Mouse (Mus musculus): ENCODE measurements around the gene Tpcn1. TPM values are rescaled to one million over a fixed set of nuclear protein-coding genes. Genes with fewer than 3 reads are reported as not detected.
A peak's percentile ranks its signal among the peaks of the same experiment; 100 is the strongest.

Gene Tpcn1
- polyA plus RNA-seq, 1 experiment from 2014 or later: 29.7 TPM

- no peaks in the 10 kb centered on the region; the same call in 1 of the 2 replicates for H3K36me3 ChIP-seq (ENCODE audit: control insufficient read depth, insufficient read depth, low read length)
- H3K4me1 ChIP-seq (replicated peaks; ENCODE audit: control insufficient read depth, insufficient read depth, low read length): peaks cover 9% of the 10 kb centered on the region; the same call in 1 of the 2 replicates
- H3K9ac ChIP-seq (ENCODE audit: low read depth, low read length): no peak overlapping the region
- no peak overlapping the region for H3K4me2 ChIP-seq
- ATAC-seq (replicated peaks; ENCODE audit: low FRiP score) (peak; percentile 49; the same call in 1 of the 2 replicates), DNase-seq (ENCODE audit: low spot score) (no peak)
- 46% methylated on average over 5 of the region's 5 CpGs for WGBS
- H3K27ac ChIP-seq (ENCODE audit: low read depth, low read length): no peak overlapping the region
- H3K4me3 ChIP-seq (ENCODE audit: low read depth, low read length): no peak overlapping the region
- H3K9me3 ChIP-seq (ENCODE audit: control insufficient read depth, low read length): no peaks in the 10 kb centered on the region
- H3K27me3 ChIP-seq (replicated peaks; ENCODE audit: control insufficient read depth, insufficient read depth, low read length): no peaks in the 10 kb centered on the region
These were observed 62.7 kb downstream of the Tpcn1 start for GRCm38 (mm10) chr5:120525737-120526136.

DNA sequence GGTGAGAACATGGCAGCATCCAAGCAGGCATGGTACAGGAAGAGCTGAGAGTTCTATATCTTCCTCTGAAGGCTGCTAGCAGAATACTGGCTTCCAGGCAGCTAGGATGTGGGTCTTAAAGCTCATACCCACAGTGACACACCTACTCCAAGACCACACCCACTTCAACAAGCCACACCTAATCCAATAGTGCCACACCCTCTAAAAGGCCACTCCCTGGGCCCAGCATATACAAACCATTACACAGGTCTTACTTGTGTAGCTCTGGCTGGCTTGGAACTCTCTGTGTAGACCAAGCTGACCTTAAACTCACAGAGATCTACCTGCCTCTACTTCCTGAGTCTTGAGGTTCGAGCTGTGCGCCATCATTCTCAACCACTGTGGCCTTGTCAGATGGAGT is 63.7 kb downstream of the Tpcn1 start:
- DNase-seq (ENCODE audit: low spot score): no peak
- no peak overlapping the region for H3K27ac ChIP-seq (ENCODE audit: low read depth, low read length)
- H3K9me3 ChIP-seq (ENCODE audit: control insufficient read depth, low read length): no peaks in the 10 kb centered on the region
- peaks cover 9% of the 10 kb centered on the region; the same call in 1 of the 2 replicates for H3K4me1 ChIP-seq (replicated peaks; ENCODE audit: control insufficient read depth, insufficient read depth, low read length)
- no peak overlapping the region for H3K4me3 ChIP-seq (ENCODE audit: low read depth, low read length)
- H3K27me3 ChIP-seq (replicated peaks; ENCODE audit: control insufficient read depth, insufficient read depth, low read length): no peaks in the 10 kb centered on the region
- H3K4me2 ChIP-seq: no peak overlapping the region
- no peak overlapping the region for H3K9ac ChIP-seq (ENCODE audit: low read depth, low read length)
- 86% methylated on average over 2 of the region's 2 CpGs for WGBS
- H3K36me3 ChIP-seq (ENCODE audit: control insufficient read depth, insufficient read depth, low read length): no peaks in the 10 kb centered on the region; the same call in 1 of the 2 replicates
- peak; percentile 45; the same call in 1 of the 2 replicates for ATAC-seq (replicated peaks; ENCODE audit: low FRiP score)

- DNase-seq (ENCODE audit: low spot score): no peak
- Histone ChIP-seq H3K9ac (ENCODE audit: low read depth, low read length) (no peak overlapping the region), H3K4me1 (replicated peaks; ENCODE audit: control insufficient read depth, insufficient read depth, low read length) (peaks cover 9% of the 10 kb centered on the region; the same call in 1 of the 2 replicates), H3K9me3 (ENCODE audit: control insufficient read depth, low read length) (no peaks in the 10 kb centered on the region), H3K27ac (ENCODE audit: low read depth, low read length) (no peak overlapping the region), H3K27me3 (replicated peaks; ENCODE audit: control insufficient read depth, insufficient read depth, low read length) (no peaks in the 10 kb centered on the region), H3K4me3 (ENCODE audit: low read depth, low read length) (no peak overlapping the region), H3K36me3 (ENCODE audit: control insufficient read depth, insufficient read depth, low read length) (no peaks in the 10 kb centered on the region; the same call in 1 of the 2 replicates), H3K4me2 (no peak overlapping the region)
- 76% methylated on average over 3 of the region's 3 CpGs for whole genome bisulfite sequencing
- ATAC-seq (replicated peaks; ENCODE audit: low FRiP score): no peak
These were observed 65.8 kb downstream of the Tpcn1 start for GRCm38 (mm10) chr5:120522649-120523048.

- DNase-seq (ENCODE audit: low spot score) (no peak), ATAC-seq (replicated peaks; ENCODE audit: low FRiP score) (no peak)
- no peak overlapping the region for H3K4me2 ChIP-seq
- no peaks in the 10 kb centered on the region for H3K27me3 ChIP-seq (replicated peaks; ENCODE audit: control insufficient read depth, insufficient read depth, low read length)
- H3K27ac ChIP-seq (ENCODE audit: low read depth, low read length): no peak overlapping the region
- H3K4me1 ChIP-seq (replicated peaks; ENCODE audit: control insufficient read depth, insufficient read depth, low read length): peaks cover 11% of the 10 kb centered on the region
- H3K9ac ChIP-seq (ENCODE audit: low read depth, low read length): no peak overlapping the region
- H3K4me3 ChIP-seq (ENCODE audit: low read depth, low read length): no peak overlapping the region
- no peaks in the 10 kb centered on the region for H3K36me3 ChIP-seq (ENCODE audit: control insufficient read depth, insufficient read depth, low read length)
- no peaks in the 10 kb centered on the region for H3K9me3 ChIP-seq (ENCODE audit: control insufficient read depth, low read length)
- 63% methylated on average over 9 of the region's 9 CpGs for WGBS
These were observed 70.9 kb downstream of the Tpcn1 start for GRCm38 (mm10) chr5:120517552-120517951.

GRCm38 (mm10) chr5:120516221-120516984 is 72.1 kb downstream of the Tpcn1 start:
- peaks cover 15% of the 10 kb centered on the region for H3K4me1 ChIP-seq (replicated peaks; ENCODE audit: control insufficient read depth, insufficient read depth, low read length)

GRCm38 (mm10) chr5:120515451-120515850 is 73.0 kb downstream of the Tpcn1 start:
- Histone ChIP-seq H3K27me3 (replicated peaks; ENCODE audit: control insufficient read depth, insufficient read depth, low read length) (no peaks in the 10 kb centered on the region), H3K9me3 (ENCODE audit: control insufficient read depth, low read length) (no peaks in the 10 kb centered on the region), H3K4me2 (no peak overlapping the region), H3K4me1 (replicated peaks; ENCODE audit: control insufficient read depth, insufficient read depth, low read length) (peaks cover 19% of the 10 kb centered on the region), H3K4me3 (ENCODE audit: low read depth, low read length) (no peak overlapping the region), H3K27ac (ENCODE audit: low read depth, low read length) (no peak overlapping the region), H3K9ac (ENCODE audit: low read depth, low read length) (no peak overlapping the region), H3K36me3 (ENCODE audit: control insufficient read depth, insufficient read depth, low read length) (no peaks in the 10 kb centered on the region)
- no peak for ATAC-seq (replicated peaks; ENCODE audit: low FRiP score)
- WGBS: 75% methylated on average over 7 of the region's 7 CpGs
- no peak for DNase-seq (ENCODE audit: low spot score)

More at GRCm38 (mm10) chr5:120516221-120516984, 72.1 kb downstream of the Tpcn1 start:
- WGBS: 55% methylated on average over 15 of the region's 15 CpGs
- Histone ChIP-seq H3K36me3 (ENCODE audit: control insufficient read depth, insufficient read depth, low read length) (no peaks in the 10 kb centered on the region), H3K9ac (ENCODE audit: low read depth, low read length) (no peak overlapping the region), H3K4me3 (ENCODE audit: low read depth, low read length) (no peak overlapping the region), H3K27me3 (replicated peaks; ENCODE audit: control insufficient read depth, insufficient read depth, low read length) (no peaks in the 10 kb centered on the region), H3K9me3 (ENCODE audit: control insufficient read depth, low read length) (no peaks in the 10 kb centered on the region), H3K4me2 (no peak overlapping the region), H3K27ac (ENCODE audit: low read depth, low read length) (no peak overlapping the region)
- ATAC-seq (replicated peaks; ENCODE audit: low FRiP score): peak; percentile 30; the same call in 1 of the 2 replicates
- no peak for DNase-seq (ENCODE audit: low spot score)

- ATAC-seq (replicated peaks; ENCODE audit: low FRiP score) (no peak), DNase-seq (ENCODE audit: low spot score) (no peak)
- Histone ChIP-seq H3K4me2 (no peak overlapping the region), H3K27me3 (replicated peaks; ENCODE audit: control insufficient read depth, insufficient read depth, low read length) (no peaks in the 10 kb centered on the region), H3K36me3 (ENCODE audit: control insufficient read depth, insufficient read depth, low read length) (no peaks in the 10 kb centered on the region), H3K9ac (ENCODE audit: low read depth, low read length) (no peak overlapping the region), H3K4me3 (ENCODE audit: low read depth, low read length) (no peak overlapping the region), H3K4me1 (replicated peaks; ENCODE audit: control insufficient read depth, insufficient read depth, low read length) (peaks cover 20% of the 10 kb centered on the region), H3K9me3 (ENCODE audit: control insufficient read depth, low read length) (no peaks in the 10 kb centered on the region), H3K27ac (ENCODE audit: low read depth, low read length) (no peak overlapping the region)
- 62% methylated on average over 4 of the region's 4 CpGs for WGBS
These were observed 73.7 kb downstream of the Tpcn1 start for GRCm38 (mm10) chr5:120514754-120515153.

DNA sequence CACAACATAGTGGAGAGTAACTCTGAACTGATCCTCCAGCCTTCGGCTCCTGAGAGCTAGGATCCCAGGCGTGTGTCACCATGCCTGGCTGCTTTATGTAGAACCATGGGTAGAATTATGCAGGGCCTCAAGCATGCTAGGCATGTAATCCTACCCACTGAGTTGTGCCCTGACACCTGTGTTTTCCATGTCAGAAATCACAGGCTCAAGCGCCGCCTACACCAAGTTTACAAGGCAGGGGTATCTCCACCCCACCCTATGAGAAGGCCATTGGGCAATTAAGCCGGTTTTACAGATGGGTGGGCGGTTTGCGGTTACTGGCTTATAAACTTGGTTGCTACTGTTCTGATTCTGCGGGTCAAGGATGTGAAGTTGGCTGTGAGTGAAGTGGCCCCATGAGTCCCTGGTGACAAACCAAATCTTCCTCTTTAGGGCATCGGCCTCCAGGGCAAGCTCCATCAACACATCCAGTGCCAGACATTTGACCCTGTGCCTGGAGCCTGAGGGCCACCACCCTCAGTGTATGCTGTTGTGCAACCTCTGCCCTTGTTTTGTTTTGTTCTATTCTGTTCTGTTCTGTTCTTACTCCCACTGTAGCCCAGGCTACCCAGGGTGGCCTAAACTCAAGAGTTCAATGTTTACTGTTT is 74.3 kb downstream of the Tpcn1 start:
- Histone ChIP-seq H3K4me1 (replicated peaks; ENCODE audit: control insufficient read depth, insufficient read depth, low read length) (peaks cover 20% of the 10 kb centered on the region), H3K27ac (ENCODE audit: low read depth, low read length) (no peak overlapping the region)
- no peak for ATAC-seq (replicated peaks; ENCODE audit: low FRiP score)

More for the DNA sequence above, 74.3 kb downstream of the Tpcn1 start:
- Histone ChIP-seq H3K9ac (ENCODE audit: low read depth, low read length) (no peak overlapping the region), H3K4me2 (no peak overlapping the region), H3K9me3 (ENCODE audit: control insufficient read depth, low read length) (no peaks in the 10 kb centered on the region), H3K36me3 (ENCODE audit: control insufficient read depth, insufficient read depth, low read length) (no peaks in the 10 kb centered on the region), H3K4me3 (ENCODE audit: low read depth, low read length) (no peak overlapping the region), H3K27me3 (replicated peaks; ENCODE audit: control insufficient read depth, insufficient read depth, low read length) (no peaks in the 10 kb centered on the region)
- DNase-seq (ENCODE audit: low spot score): no peak
- 88% methylated on average over 9 of the region's 9 CpGs for WGBS
